Mouse (Mus musculus) kidney, adult 9 months (tissue): ENCODE measurements around the gene Dctn5.
A peak's percentile ranks its signal among the peaks of the same experiment; 100 is the strongest.

Experiments used
- DNase-seq: peaks from one replicate; pipeline ENCODE4 v3.0.0; 2022

Dctn5 gene

GRCm38 (mm10) chr7:122132497-122133337, at the start of gene Dctn5, which contains the start of gene Palb2:
Gene Dctn5 (plus strand): TSS chr7:122133041.
Gene Palb2 (minus strand): TSS chr7:122132985.
- DNase-seq: peak; percentile 98

- DNase-seq: no peak
Observed at GRCm38 (mm10) chr7:122087195-122087982, 45.5 kb upstream of the Dctn5 start.

GRCm38 (mm10) chr7:122094564-122095330, 38.1 kb upstream of the Dctn5 start:
- DNase-seq: peak; percentile 19

GRCm38 (mm10) chr7:122098009-122098408, 34.8 kb upstream of the Dctn5 start:
- no peak for DNase-seq

- peak; percentile 71 for DNase-seq
Observed at GRCm38 (mm10) chr7:122099222-122099621, 33.6 kb upstream of the Dctn5 start.

- peak; percentile 37 for DNase-seq
Observed at GRCm38 (mm10) chr7:122101014-122101746, 31.7 kb upstream of the Dctn5 start.

- DNase-seq: peak; percentile 88
Observed at GRCm38 (mm10) chr7:122101747-122102244, 31.0 kb upstream of the Dctn5 start, which contains the start of gene Ndufab1. Gene Ndufab1 (minus strand): TSS chr7:122101886.

- peak; percentile 56 for DNase-seq
Observed at GRCm38 (mm10) chr7:122108206-122108605, 24.6 kb upstream of the Dctn5 start.

- DNase-seq: no peak
Observed at GRCm38 (mm10) chr7:122123518-122123917, 9.3 kb upstream of the Dctn5 start.

- no peak for DNase-seq
Observed at GRCm38 (mm10) chr7:122125636-122126035, 7.2 kb upstream of the Dctn5 start.

- peak; percentile 75 for DNase-seq
Observed at GRCm38 (mm10) chr7:122126946-122127345, 5.9 kb upstream of the Dctn5 start.

GRCm38 (mm10) chr7:122131834-122132233, 1.0 kb upstream of the Dctn5 start:
- no peak for DNase-seq

- DNase-seq: no peak
Observed at GRCm38 (mm10) chr7:122133338-122133625, 441 bp downstream of the Dctn5 start.

GRCm38 (mm10) chr7:122135070-122135469, 2.2 kb downstream of the Dctn5 start:
- DNase-seq: peak; percentile 61

- DNase-seq: peak; percentile 78
Observed at GRCm38 (mm10) chr7:122137071-122137470, 4.2 kb downstream of the Dctn5 start.

GRCm38 (mm10) chr7:122138190-122138589, 5.3 kb downstream of the Dctn5 start:
- DNase-seq: no peak

- DNase-seq: peak; percentile 72
Observed at GRCm38 (mm10) chr7:122140991-122141390, 8.2 kb downstream of the Dctn5 start.

- no peak for DNase-seq
Observed at GRCm38 (mm10) chr7:122152473-122152872, 19.6 kb downstream of the Dctn5 start.

GRCm38 (mm10) chr7:122158488-122158887, 25.6 kb downstream of the Dctn5 start:
- DNase-seq: no peak

GRCm38 (mm10) chr7:122158915-122159902, 26.4 kb downstream of the Dctn5 start, which contains the start of gene Plk1:
Gene Plk1 (plus strand): TSS chr7:122159439.
- DNase-seq: peak; percentile 75

- DNase-seq: no peak
Observed at GRCm38 (mm10) chr7:122160037-122160436, 27.2 kb downstream of the Dctn5 start.
